Mouse (Mus musculus) frontal cortex, adult (tissue): Measurements from ENCODE around the gene Dcbld2.

Source experiments
- ATAC-seq: cut with Nextera tagmentation; 2 replicates; pipeline ENCODE4 v1.9.2; 2017; ENCODE audit warnings: mild to moderate bottlenecking, moderate library complexity, mixed read lengths; ENCODE audit not compliant: low TSS enrichment

Dcbld2 gene

DNA sequence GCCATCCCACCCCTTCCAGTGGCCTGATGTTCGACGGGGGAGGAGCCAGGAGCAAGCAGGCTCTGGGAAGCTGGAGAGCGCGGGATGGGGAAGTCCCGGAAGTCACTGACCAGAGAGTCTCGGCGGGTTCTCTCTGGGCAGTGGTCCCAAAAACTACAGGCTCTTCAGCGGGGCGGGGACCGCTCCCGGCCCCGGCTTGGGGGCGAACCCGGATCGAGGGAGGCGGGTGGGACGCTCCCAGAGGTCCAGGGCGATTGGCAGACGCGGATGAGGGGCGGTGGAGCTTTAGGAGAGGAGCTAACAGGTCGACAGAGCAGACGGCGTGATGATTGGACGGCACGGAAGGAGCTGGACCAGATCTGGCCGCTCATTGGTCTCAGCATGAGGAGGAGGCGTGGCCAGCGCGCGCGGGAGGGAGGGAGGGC, at the start of gene Dcbld2:
Dcbld2 (plus strand) TSS at position 382 of the 425 bp plus-strand sequence.
- ATAC-seq: peak; percentile 96

DNA sequence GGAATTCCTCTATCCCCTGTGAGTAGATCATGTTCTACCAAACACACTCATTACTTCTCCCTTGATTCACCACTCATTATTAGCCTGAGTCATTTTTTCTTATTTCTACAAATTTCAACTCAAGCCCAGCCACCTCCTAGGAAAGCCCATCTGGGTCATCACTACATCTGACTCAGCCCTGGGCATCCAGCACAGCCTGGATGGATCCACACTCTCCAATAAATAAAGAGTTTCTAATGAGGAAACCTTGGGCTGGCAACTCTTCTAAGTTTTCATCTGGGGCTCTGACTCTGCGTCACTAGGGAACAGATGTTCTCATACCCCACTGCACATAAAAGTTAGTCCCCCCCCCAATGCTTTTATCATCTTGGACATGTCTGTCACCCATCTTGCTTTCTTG, 31.1 kb upstream of the Dcbld2 start:
- ATAC-seq: no peak

DNA sequence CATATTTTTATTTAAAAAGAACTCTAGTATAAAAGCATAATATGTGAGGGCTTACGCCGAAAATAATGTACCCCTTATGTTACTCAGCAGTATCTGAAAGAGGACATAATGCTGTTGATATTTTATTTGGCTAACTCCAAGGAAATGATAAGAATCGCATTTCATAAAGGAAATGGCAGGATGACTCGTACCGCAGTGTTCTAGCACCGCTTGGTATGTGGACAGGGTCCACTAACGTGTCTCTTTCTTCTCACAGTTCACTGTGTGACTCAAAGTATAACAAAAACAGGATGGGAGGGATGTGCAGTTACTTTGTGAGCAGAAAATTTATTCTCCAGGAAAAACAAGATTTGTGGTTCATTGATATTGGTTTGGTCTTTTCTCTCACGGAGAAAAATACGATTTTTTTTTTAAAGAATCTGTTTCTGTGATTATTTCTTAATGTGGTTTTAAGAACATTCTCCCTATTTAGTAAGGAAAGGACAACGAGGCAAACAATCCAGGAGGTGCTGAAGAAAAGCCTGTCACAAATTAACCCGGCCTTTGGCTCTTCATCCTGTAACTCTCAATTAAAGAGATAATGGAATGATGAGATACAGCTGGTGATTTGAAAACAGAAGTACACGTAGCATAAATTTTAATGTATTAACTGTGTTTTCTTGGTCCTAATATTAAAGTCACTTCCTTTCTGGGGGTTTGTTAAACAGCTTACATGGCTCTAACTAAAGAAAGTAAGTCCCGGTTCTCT, 30.3 kb upstream of the Dcbld2 start:
- ATAC-seq: no peak

DNA sequence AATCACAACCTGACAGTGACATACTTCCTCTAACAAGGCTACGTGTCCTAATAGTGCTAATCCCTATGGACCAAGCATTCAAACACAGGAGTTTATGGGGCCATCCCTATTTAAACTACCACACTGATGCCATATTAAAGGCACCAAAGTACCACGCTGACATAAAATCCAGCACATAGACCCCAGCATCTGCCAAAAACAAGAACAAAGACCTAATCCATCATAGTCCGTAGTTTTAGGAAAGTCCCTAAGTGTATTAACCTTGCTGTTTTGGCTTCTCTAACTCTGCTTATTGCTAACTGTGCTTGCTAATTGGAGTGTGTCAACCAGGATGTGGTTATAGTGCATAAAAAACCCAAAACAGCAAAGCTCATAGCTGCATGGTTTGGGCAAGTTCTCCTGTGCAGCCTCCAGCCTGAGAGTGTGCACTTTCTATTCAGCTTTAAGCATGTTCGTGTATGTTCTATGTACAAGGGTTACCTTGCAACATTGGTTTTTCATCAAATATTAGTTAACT, 21.9 kb upstream of the Dcbld2 start:
- no peak for ATAC-seq

DNA sequence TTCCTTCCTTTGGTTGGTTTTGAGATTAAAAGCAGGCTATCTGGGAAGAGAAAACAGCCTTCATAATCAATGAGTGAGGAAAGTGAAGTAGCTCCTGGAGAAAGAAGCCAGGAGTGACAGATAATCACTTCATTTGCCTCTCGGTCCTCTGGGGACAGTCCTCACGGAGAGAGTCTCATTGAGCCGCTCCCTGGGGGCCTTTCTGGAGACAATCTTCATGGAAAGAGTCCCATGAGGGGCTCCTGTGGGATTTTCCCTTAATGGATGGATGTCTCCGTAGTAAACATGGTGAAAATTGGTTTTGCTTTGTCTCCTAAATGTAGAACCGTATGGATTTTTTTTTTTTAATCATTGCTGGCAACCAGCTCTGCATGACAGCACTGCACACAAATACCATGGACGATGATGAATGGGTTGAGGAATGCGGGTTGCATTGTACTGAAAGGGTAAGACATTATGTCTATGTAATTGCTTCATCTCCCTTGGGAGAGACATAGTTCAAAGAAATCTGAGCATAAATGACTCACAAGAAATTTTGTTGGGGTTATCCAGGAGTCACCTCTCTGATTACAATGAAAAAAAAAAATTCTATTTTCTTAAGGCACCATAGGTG, 19.0 kb upstream of the Dcbld2 start:
- ATAC-seq: no peak

DNA sequence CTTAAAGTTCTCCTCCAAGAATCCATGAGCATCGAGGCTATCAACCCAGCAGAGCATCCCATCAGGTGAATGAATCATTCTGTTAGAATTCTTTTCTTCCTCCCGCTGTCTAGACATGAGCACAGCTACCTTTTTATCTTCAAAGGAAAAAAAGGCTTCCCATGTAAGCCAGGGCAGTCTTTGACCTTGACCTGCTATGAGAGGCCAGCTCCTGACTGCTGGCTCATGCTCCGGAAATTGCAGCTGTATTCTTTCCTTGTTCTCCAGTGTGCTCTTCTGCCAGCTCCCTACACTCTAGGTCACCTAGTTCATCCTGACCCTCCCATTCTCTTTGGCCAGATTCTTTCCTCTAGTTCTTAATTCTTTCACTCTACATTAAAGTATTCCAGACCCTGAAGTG, 15.2 kb upstream of the Dcbld2 start:
- ATAC-seq: no peak

DNA sequence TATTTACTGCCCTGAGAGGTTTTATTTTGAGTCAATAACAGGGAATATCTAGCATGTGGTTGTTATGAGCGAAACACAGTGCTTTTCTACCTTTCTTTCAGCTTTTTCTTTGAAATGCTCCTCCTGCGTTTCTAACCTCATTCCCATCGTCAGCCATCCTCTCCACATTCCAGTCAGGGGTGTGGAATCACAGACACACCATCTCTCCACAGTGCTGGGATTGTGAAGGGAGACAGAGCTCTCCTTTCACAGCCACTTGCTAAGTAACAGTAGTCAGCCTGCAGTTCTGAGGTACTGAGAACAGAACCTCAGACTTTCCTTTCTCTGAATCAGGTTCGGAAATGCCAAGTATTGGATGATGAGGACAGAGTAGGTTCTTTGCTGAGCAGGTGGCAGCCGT, 14.1 kb upstream of the Dcbld2 start:
- ATAC-seq: no peak

DNA sequence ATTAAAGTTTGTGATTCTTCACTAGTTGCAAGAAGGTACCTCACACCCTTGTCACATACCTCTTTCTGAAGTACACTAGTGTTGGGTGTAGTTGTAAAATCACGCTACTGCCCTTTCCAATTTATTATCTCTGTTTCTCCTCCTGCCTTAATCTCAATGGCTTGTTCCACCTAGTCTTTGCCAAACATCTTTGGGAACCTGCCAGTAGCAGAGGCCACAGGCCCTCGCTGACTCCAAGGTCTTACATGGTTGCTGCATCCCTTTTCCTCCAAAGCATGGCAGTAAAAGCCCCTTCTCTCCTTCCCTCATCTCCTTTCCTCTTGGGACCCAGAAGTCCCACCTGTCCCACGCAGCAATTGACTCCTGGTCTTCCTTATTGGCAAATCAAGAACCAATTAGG, 9.6 kb upstream of the Dcbld2 start:
- ATAC-seq: no peak

DNA sequence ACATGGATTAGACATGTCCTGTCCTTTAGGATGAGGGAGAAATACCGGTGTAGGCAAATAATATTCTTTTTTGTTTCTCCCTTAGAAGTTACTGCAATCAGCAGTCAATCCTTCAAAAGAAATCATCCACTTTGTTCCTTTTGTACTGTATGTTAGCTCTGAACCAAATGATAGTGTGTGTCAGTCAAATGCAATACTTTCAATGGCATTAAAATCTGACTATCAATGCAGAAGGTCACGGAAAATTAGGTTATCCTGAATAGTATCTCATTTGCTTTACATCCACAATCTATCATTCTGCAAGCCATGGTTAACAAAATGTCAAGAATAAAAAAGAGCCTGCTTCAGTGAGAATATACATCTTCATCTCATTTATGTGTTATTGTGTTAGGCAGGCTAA, 7.2 kb upstream of the Dcbld2 start:
- no peak for ATAC-seq

DNA sequence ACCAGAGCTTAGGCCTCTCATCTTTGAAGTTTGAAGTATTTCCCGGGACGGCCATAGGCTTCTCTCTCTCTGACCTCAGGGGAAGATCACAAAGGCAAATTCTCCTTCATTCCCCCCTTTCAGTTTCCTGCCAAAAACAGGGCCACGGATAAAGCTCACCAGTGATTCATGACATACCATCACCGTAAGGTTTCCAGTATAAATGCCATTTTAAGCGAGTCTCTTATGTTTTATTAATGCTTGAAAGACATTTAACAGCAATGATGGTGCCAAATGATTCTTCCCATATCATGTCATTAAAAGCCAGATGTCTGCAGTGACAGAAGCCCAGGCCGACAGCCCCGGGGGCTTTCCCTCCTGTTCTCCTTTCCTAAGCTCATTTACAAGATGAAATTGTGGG, 3.6 kb upstream of the Dcbld2 start:
- no peak for ATAC-seq

DNA sequence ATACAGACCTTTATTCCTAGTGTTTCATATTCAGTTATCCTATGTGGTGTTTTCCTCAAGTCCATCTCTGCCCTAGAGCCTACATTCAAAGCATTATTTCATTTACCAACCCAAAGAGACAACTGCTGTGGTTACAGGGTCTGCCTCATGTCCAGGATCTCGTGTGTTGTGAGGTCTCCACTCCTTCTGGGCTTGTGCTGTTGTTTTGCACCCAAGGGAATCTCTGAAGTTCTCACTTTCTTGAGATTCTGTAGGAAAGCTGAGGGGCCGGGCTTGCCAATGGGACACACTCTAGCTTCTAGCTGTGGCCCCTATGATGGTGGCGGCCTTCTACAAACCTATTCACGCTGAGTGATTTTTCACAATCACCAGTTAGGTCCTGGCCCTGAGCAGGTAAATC, 3.0 kb upstream of the Dcbld2 start:
- ATAC-seq: no peak

DNA sequence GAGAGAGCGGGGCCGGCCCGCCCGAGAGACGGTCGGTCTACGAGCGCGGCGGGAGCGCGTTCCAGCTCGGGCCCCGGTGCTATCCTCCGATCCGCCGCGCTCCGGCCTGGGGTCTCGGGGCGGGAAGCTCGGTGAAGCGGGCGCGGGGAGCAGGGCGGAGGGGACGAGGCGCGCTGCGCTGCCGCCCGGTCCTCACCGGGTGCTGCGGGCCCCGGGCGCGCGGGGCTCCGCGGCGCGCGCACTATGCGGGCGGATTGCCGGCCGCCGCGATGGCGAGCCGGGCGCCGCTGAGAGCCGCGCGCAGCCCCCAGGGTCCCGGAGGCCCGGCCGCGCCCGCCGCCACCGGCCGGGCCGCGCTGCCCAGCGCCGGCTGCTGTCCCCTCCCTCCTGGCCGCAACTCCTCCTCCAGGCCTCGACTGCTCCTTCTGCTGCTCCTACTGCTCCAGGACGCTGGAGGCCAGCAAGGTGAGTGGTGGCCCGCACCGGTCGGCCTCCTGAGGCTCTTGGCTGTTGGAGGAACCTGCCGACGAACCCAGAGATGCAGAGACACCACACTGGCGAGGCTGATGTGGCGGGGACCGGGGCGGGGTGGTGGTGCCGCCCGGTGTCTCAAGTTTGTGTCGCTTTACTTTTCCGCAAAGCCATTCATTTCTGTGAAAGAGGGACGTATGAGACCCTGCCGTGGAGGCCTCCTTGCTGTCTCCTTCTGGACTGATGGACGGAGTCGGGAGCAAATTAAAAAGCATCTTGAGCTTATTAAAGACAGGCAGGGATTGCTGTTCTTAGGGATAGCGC, 441 bp downstream of the Dcbld2 start:
- ATAC-seq: peak; percentile 31

DNA sequence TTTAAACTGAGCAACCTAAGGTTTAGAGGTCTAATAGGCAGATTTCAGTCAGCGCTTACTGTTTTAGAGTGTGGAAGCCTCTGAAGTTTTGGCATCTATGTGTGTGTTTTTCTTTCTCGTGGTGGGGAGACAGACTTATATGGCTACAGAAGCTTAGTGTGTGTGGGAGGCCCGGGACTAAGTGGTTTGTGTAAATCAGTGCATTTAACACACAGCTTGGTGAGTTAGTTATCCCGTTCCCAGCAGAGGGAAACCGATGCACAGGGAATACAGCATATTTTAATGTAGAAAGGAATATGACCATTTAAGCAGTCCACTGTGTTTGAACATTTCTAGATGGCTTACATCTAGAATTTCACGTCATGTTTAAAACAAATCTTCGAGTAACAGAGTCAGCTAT, 1.6 kb downstream of the Dcbld2 start:
- peak; percentile 30 for ATAC-seq

DNA sequence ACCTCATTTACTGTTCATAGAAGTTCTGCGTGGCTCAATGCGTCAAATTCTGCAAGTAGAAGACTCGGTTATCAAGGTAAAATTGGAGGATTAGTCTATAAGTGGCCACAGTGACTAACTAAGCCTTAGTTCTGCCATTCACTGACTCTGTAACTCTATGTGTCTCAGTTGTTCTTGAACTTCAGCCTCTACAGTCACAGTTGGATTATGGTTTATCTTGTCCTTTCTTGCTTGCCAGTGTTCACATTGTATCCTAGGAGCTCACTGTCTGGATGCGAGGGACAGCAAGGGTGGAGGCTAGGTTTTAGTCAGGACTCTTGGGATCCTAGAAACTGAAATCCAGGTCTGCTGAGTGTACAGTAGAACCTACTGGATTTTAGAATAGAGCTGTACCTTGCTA, 6.6 kb downstream of the Dcbld2 start:
- no peak for ATAC-seq

DNA sequence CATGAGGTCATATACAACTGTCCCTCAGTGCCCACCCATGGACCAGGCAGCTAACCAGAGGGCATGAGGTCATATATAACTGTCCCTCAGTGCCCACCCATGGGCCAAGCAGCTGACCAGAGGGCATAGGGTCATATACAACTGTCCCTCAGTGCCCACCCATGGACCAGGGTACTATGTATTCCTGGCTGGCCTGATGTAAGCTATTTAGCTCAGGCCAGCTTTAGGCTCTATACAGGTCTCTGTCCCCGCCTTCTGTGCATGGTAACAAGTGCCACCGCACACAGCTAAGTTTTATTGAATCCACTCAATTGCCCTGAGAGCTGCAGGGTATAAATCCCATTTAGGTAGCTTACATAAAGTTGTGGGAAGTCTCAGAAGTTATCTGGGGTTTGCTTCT, 7.3 kb downstream of the Dcbld2 start:
- peak; percentile 54 for ATAC-seq

DNA sequence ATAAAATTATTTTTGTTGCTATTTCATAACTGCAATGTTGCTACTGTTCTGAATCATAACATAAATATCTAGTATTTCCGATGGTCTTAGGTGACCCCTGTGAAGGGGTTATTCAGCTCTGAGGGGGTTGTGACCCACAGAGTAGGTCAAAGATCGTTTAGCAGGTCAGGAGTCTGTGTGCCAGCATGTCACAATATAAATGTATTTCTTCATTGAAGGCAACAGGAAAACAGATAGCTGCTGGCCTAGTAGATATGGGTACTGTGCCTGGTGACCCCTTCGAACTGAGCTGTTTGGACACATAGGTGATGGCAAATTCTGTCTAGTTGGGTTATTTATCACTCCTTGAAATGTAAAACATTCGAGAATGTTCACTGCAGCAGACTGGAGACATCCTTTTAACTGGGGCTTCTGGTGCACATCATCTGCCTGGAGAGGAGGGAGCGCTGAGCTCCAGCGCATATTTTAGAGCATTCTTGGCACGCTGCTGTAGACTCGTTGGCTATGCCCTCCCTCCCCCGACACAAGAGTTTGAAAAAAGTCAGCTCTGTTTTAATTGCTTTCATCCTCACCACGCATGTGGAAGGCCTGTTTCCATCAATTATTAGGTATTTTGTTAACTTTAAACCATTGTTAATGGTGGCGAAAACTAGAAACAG, 13.6 kb downstream of the Dcbld2 start:
- peak; percentile 96 for ATAC-seq

DNA sequence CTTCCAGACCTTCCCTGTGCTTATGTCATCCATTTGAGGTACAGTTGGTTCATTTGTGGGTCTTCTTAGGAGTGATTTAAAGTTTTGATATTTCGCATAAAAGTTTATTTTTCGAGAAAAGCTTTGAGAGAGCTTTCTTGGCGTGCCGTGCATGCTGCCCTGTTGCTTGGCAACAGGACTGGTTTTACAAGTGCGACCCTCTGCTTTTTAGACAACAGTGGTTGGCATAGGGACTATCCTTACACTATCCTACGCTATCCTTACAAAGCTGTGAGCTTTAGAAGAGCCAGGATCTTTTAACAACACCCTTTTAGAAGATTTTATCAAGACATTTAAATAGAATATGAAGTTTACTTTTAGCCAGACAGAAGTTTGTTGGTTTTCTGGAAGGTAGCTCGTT, 22.0 kb downstream of the Dcbld2 start:
- ATAC-seq: peak; percentile 53; the same call in 1 of the 2 replicates

DNA sequence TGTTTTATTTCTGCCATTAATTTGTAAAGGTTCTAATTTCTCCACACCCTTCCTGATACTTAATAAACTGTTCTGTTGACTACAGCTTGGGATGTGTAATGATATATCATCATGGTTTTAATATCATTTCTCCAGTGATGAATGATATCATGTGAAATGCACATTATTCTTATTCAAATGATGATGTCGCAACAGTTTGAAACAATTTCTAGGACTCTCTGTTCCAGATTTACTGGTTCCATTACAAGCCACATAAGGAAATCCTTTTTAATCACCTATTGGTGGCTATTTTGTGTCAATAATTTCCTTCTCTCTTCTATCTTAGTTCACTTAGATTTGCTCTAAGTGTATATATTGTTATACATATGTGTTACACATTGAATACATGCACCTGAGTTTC, 24.1 kb downstream of the Dcbld2 start:
- no peak for ATAC-seq

DNA sequence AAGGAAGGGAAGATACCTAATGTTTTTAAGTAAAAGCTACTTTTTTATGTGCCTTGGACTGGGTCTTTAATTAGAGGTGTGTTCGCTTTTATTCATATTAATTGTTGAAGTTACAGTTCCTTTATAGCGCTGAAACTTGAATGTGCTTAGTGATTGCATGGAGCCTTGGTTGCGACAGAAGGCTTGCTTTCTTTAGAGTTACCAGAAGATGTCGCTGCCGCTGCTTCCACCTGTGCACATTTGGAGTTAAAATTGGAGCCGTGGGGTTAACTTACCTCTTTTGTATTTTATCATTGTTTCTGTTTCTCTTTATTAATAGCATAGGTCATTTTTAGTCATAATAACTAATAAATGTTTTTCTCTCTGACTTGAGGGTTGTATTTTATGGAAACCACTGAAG, 36.5 kb downstream of the Dcbld2 start:
- ATAC-seq: 0 out of 2 replicates have a peak, but pooled peaks have one; percentile 45

DNA sequence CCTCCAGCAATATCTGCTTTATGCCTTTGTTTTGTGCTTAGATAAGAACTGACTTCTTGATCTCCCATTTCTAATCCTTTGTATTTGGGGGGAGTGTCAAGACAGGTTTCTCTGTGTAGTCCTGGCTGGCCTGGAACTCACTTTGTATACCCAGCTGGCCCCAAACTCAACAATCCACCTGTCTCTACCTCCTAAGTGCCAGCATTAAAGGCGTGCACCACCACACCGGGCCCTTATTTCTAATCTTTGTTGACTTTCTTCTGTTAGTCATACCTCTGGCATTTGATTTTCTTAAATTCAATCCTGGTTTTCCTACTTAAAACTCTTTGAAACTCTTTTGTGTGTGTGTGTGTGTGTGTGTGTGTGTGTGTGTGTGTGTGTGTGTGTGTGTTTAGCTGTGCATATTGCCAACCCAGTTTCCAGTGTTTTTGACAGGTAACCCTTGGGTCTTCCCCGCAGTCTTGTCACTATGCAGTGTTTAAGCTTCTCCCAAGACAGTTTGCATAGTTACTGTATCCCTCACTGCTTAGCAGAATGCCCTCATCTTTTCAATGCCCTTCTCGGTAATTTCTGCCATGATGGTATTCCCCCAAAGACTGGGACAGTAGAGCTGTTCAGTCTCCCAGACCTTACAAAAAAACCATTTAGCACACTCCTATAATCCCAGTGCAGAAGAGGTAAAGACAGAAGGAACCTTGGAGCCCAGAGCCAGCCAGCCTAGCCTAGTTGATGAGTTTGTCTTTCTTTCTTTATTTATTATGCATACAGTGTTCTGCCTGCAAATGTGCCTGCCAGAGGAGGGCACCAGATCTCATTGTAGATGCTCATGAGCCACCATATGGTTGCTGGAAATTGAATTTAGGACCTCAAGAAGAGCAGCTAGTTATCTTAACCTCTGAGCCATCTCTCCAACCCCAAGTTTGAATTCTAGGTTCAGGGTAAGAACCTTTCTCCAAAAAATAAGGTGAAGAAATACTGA, 38.3 kb downstream of the Dcbld2 start:
- peak; percentile 87 for ATAC-seq

DNA sequence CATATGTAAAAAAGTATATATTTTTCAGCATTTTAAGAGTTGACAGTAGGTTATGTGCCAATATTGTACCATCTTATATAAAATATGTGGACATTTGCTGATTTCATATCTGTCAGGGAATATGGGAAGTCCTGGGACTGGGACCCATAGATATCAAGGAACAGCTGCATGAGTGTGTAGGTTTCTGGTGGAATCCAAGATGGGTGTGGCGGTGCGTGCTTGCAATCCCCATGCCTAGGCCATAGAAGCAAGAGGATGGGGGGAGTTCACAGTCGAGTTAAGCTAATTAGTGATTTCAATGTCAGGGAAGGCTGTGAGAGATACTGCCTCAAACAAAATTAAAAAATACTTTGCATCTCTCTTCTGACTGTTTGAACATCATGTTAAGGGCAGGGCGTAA, 40.8 kb downstream of the Dcbld2 start:
- ATAC-seq: no peak
